Mouse (Mus musculus) megakaryocyte, embryonic 14.5 days (primary cell): ENCODE measurements around the gene Bend4.

Experiments used
- FLI1 ChIP-seq: IDR thresholded peaks from 2 replicates; pipeline ENCODE4 v1.6.1; 2012; ENCODE audit warnings: low read length, inconsistent platforms, mixed read lengths
- GATA1 ChIP-seq: IDR thresholded peaks from 3 replicates; pipeline ENCODE4 v1.6.1; 2012; ENCODE audit warnings: mixed read lengths, low read length, inconsistent platforms, borderline replicate concordance

GRCm38 (mm10) chr5:67410426-67410825 lies 17.7 kb downstream of the Bend4 start:
- no peak for TF ChIP-seq GATA1
- TF ChIP-seq FLI1: no peak
